Mouse (Mus musculus) liver, adult 2 months (tissue): ENCODE results near the gene Tmem82.

ENCODE experiments used
- CTCF ChIP-seq: fragments of 200-500 bp; IDR thresholded peaks from 2 replicates; pipeline ENCODE4 v1.5.1; 2011; ENCODE audit warnings: low read depth, low read length, control low read depth
- POLR2A ChIP-seq: fragments of 200-500 bp; IDR thresholded peaks from 2 replicates; pipeline ENCODE4 v1.6.1; 2011; ENCODE audit warnings: low read length, control low read depth; ENCODE audit not compliant: insufficient read depth; ENCODE audit errors: extremely low read depth

- TF ChIP-seq POLR2A = no peak
- TF ChIP-seq CTCF = no peak
Measured at GRCm38 (mm10) chr4:141596700-141597328, 21.6 kb downstream of the Tmem82 start.
